Mouse (Mus musculus): ENCODE measurements at regions not wholly inside any gene's neighbourhood (a gene's known extent, or its start where the extent isn't known, plus 50 kb on each side); places are given as distances from the start of the nearest gene placed in this dataset.
"Not testable (repeated sequence)": the region's sequence is repeated elsewhere in the genome, so short reads cannot be mapped to it uniquely, and the experiment has no call there.

- no peak overlapping the region for H3K9ac ChIP-seq
- no peaks in the 10 kb centered on the region for H3K36me3 ChIP-seq (replicated peaks)
- no peaks in the 10 kb centered on the region for H3K27me3 ChIP-seq
- H3K27ac ChIP-seq (replicated peaks): no peak overlapping the region
- H3K9me3 ChIP-seq (replicated peaks): no peaks in the 10 kb centered on the region
- no peaks in the 10 kb centered on the region for H3K4me1 ChIP-seq (replicated peaks)
- ATAC-seq (ENCODE audit: insufficient read depth): no peak
- no peak overlapping the region for H3K4me2 ChIP-seq
- 76% methylated on average over 9 of the region's 9 CpGs for WGBS (ENCODE audit: insufficient replicate concordance)
- H3K4me3 ChIP-seq (replicated peaks): no peak overlapping the region
Measured at GRCm38 (mm10) chr17:85861328-85861727, 173.3 kb upstream of the Six2 start.

- Histone ChIP-seq H3K4me2 (no peak overlapping the region), H3K4me1 (replicated peaks) (no peaks in the 10 kb centered on the region), H3K27me3 (no peaks in the 10 kb centered on the region), H3K4me3 (replicated peaks) (no peak overlapping the region), H3K36me3 (replicated peaks) (no peaks in the 10 kb centered on the region), H3K9ac (no peak overlapping the region), H3K9me3 (replicated peaks) (no peaks in the 10 kb centered on the region), H3K27ac (replicated peaks) (no peak overlapping the region)
- 35% methylated on average over 4 of the region's 4 CpGs for WGBS (ENCODE audit: insufficient replicate concordance)
- ATAC-seq (ENCODE audit: insufficient read depth): no peak
Measured at GRCm38 (mm10) chr17:85860797-85861196, 172.7 kb upstream of the Six2 start.

GRCm38 (mm10) chr17:85859926-85860707 lies 172.0 kb upstream of the Six2 start:
- WGBS (ENCODE audit: insufficient replicate concordance): 68% methylated on average over 15 of the region's 15 CpGs
- Histone ChIP-seq H3K9ac (no peak overlapping the region), H3K27ac (replicated peaks) (no peak overlapping the region), H3K4me2 (no peak overlapping the region), H3K27me3 (no peaks in the 10 kb centered on the region), H3K4me3 (replicated peaks) (no peak overlapping the region), H3K4me1 (replicated peaks) (no peaks in the 10 kb centered on the region), H3K36me3 (replicated peaks) (no peaks in the 10 kb centered on the region), H3K9me3 (replicated peaks) (no peaks in the 10 kb centered on the region)
- ATAC-seq (ENCODE audit: insufficient read depth): no peak

GRCm38 (mm10) chr17:85858516-85858915 lies 170.4 kb upstream of the Six2 start:
- 65% methylated on average over 2 of the region's 2 CpGs for WGBS (ENCODE audit: insufficient replicate concordance)
- Histone ChIP-seq H3K4me2 (no peak overlapping the region), H3K9ac (no peak overlapping the region), H3K4me1 (replicated peaks) (no peaks in the 10 kb centered on the region), H3K36me3 (replicated peaks) (no peaks in the 10 kb centered on the region), H3K4me3 (replicated peaks) (no peak overlapping the region), H3K27ac (replicated peaks) (no peak overlapping the region), H3K27me3 (no peaks in the 10 kb centered on the region), H3K9me3 (replicated peaks) (no peaks in the 10 kb centered on the region)
- ATAC-seq (ENCODE audit: insufficient read depth): no peak

- no peaks in the 10 kb centered on the region for H3K27me3 ChIP-seq
- no peak overlapping the region for H3K4me2 ChIP-seq
- H3K4me1 ChIP-seq (replicated peaks): no peaks in the 10 kb centered on the region
- H3K9ac ChIP-seq: no peak overlapping the region
- H3K9me3 ChIP-seq (replicated peaks): no peaks in the 10 kb centered on the region
- no peaks in the 10 kb centered on the region for H3K36me3 ChIP-seq (replicated peaks)
- ATAC-seq (ENCODE audit: insufficient read depth): no peak
- H3K27ac ChIP-seq (replicated peaks): no peak overlapping the region
- 60% methylated on average over 22 of the region's 22 CpGs for WGBS (ENCODE audit: insufficient replicate concordance)
- H3K4me3 ChIP-seq (replicated peaks): no peak overlapping the region
Measured at GRCm38 (mm10) chr17:85857705-85858472, 169.8 kb upstream of the Six2 start.

GRCm38 (mm10) chr17:85856894-85857293 lies 168.8 kb upstream of the Six2 start:
- not testable (repeated sequence) for H3K4me3 ChIP-seq (replicated peaks); H3K4me2 ChIP-seq; H3K27me3 ChIP-seq; H3K9me3 ChIP-seq (replicated peaks); H3K27ac ChIP-seq (replicated peaks); ATAC-seq (ENCODE audit: insufficient read depth); H3K4me1 ChIP-seq (replicated peaks); H3K36me3 ChIP-seq (replicated peaks); H3K9ac ChIP-seq
- 54% methylated on average over 4 of the region's 5 CpGs for WGBS (ENCODE audit: insufficient replicate concordance)

GRCm38 (mm10) chr17:85853156-85853555 lies 165.1 kb upstream of the Six2 start:
- Histone ChIP-seq H3K4me2 (no peak overlapping the region), H3K9ac (no peak overlapping the region), H3K27me3 (no peaks in the 10 kb centered on the region), H3K4me1 (replicated peaks) (no peaks in the 10 kb centered on the region), H3K36me3 (replicated peaks) (no peaks in the 10 kb centered on the region), H3K9me3 (replicated peaks) (no peaks in the 10 kb centered on the region), H3K27ac (replicated peaks) (no peak overlapping the region), H3K4me3 (replicated peaks) (no peak overlapping the region)
- ATAC-seq (ENCODE audit: insufficient read depth): no peak
- WGBS (ENCODE audit: insufficient replicate concordance): 53% methylated on average over 5 of the region's 5 CpGs

- Histone ChIP-seq H3K27ac (replicated peaks) (no peak overlapping the region), H3K9me3 (replicated peaks) (no peaks in the 10 kb centered on the region), H3K4me3 (replicated peaks) (no peak overlapping the region), H3K4me2 (no peak overlapping the region), H3K9ac (no peak overlapping the region), H3K36me3 (replicated peaks) (no peaks in the 10 kb centered on the region), H3K27me3 (no peaks in the 10 kb centered on the region), H3K4me1 (replicated peaks) (no peaks in the 10 kb centered on the region)
- ATAC-seq (ENCODE audit: insufficient read depth): no peak
- 67% methylated on average over 3 of the region's 3 CpGs for WGBS (ENCODE audit: insufficient replicate concordance)
Measured at GRCm38 (mm10) chr17:85848526-85848925, 160.5 kb upstream of the Six2 start.

GRCm38 (mm10) chr17:85847756-85848155 lies 159.7 kb upstream of the Six2 start:
- no peaks in the 10 kb centered on the region for H3K9me3 ChIP-seq (replicated peaks)
- no peaks in the 10 kb centered on the region for H3K36me3 ChIP-seq (replicated peaks)
- no peaks in the 10 kb centered on the region for H3K27me3 ChIP-seq
- H3K4me3 ChIP-seq (replicated peaks): no peak overlapping the region
- no peak for ATAC-seq (ENCODE audit: insufficient read depth)
- no peak overlapping the region for H3K27ac ChIP-seq (replicated peaks)
- H3K9ac ChIP-seq: no peak overlapping the region
- WGBS (ENCODE audit: insufficient replicate concordance): 78% methylated on average over 7 of the region's 7 CpGs
- H3K4me1 ChIP-seq (replicated peaks): no peaks in the 10 kb centered on the region
- no peak overlapping the region for H3K4me2 ChIP-seq

GRCm38 (mm10) chr17:85845059-85845458 lies 157.0 kb upstream of the Six2 start:
- no peak overlapping the region for H3K4me3 ChIP-seq (replicated peaks)
- no peak overlapping the region for H3K9ac ChIP-seq
- H3K36me3 ChIP-seq (replicated peaks): no peaks in the 10 kb centered on the region
- H3K4me2 ChIP-seq: no peak overlapping the region
- no peaks in the 10 kb centered on the region for H3K27me3 ChIP-seq
- no peak overlapping the region for H3K27ac ChIP-seq (replicated peaks)
- H3K9me3 ChIP-seq (replicated peaks): no peaks in the 10 kb centered on the region
- ATAC-seq (ENCODE audit: insufficient read depth): no peak
- H3K4me1 ChIP-seq (replicated peaks): no peaks in the 10 kb centered on the region
- 58% methylated on average over 6 of the region's 6 CpGs for WGBS (ENCODE audit: insufficient replicate concordance)

- Histone ChIP-seq H3K9ac (no peak overlapping the region), H3K4me2 (no peak overlapping the region), H3K9me3 (replicated peaks) (no peaks in the 10 kb centered on the region), H3K27me3 (no peaks in the 10 kb centered on the region), H3K27ac (replicated peaks) (no peak overlapping the region), H3K4me3 (replicated peaks) (no peak overlapping the region), H3K4me1 (replicated peaks) (no peaks in the 10 kb centered on the region), H3K36me3 (replicated peaks) (no peaks in the 10 kb centered on the region)
- no peak for ATAC-seq (ENCODE audit: insufficient read depth)
- WGBS (ENCODE audit: insufficient replicate concordance): 77% methylated on average over 13 of the region's 13 CpGs
Measured at GRCm38 (mm10) chr17:85844486-85844885, 156.4 kb upstream of the Six2 start.
